Mouse (Mus musculus): ENCODE measurements around the gene Dlx6. TPM values are rescaled to one million over a fixed set of nuclear protein-coding genes. Genes with fewer than 3 reads are reported as not detected.

The Dlx6 gene
- polyA plus RNA-seq, 1 experiment from 2014 or later, result 4.4 TPM

GRCm38 (mm10) chr6:6861086-6861797 lies 1.9 kb upstream of the Dlx6 start:
- H3K4me1 ChIP-seq (replicated peaks), result peaks cover 29% of the 10 kb centered on the region
- WGBS, result under 1% methylated on average over 21 of the region's 21 CpGs
- peak overlapping the region; percentile 34 for H3K4me2 ChIP-seq (replicated peaks)
- H3K27me3 ChIP-seq, result peaks cover 94% of the 10 kb centered on the region
- H3K9me3 ChIP-seq, result no peaks in the 10 kb centered on the region
- H3K4me3 ChIP-seq (replicated peaks), result peak overlapping the region; percentile 30
- peak overlapping the region; percentile 79 for H3K27ac ChIP-seq
- ATAC-seq, result no peak
- H3K9ac ChIP-seq (replicated peaks), result peak overlapping the region; percentile 49
- H3K36me3 ChIP-seq, result no peaks in the 10 kb centered on the region

- Histone ChIP-seq H3K36me3 (no peaks in the 10 kb centered on the region), H3K27me3 (peaks cover 94% of the 10 kb centered on the region), H3K4me3 (replicated peaks) (peak overlapping the region; percentile 47; the same call in 1 of the 2 replicates), H3K9me3 (no peaks in the 10 kb centered on the region), H3K4me1 (replicated peaks) (peaks cover 29% of the 10 kb centered on the region), H3K4me2 (replicated peaks) (peak overlapping the region; percentile 67; the same call in 1 of the 2 replicates), H3K9ac (replicated peaks) (no peak overlapping the region), H3K27ac (peak overlapping the region; percentile 51; the same call in 1 of the 2 replicates)
- ATAC-seq, result no peak
- 3% methylated on average over 11 of the region's 11 CpGs for WGBS
Measured at GRCm38 (mm10) chr6:6861798-6862428, 1.2 kb upstream of the Dlx6 start.

- peaks cover 95% of the 10 kb centered on the region for H3K27me3 ChIP-seq
- H3K4me3 ChIP-seq (replicated peaks), result peak overlapping the region; percentile 47
- 1% methylated on average over 23 of the region's 23 CpGs for WGBS
- peak; percentile 74 for ATAC-seq
- peak overlapping the region; percentile 67 for H3K4me2 ChIP-seq (replicated peaks)
- no peaks in the 10 kb centered on the region for H3K9me3 ChIP-seq
- H3K27ac ChIP-seq, result peak overlapping the region; percentile 51; the same call in 1 of the 2 replicates
- H3K4me1 ChIP-seq (replicated peaks), result peaks cover 29% of the 10 kb centered on the region
- H3K9ac ChIP-seq (replicated peaks), result no peak overlapping the region
- H3K36me3 ChIP-seq, result no peaks in the 10 kb centered on the region
Measured at GRCm38 (mm10) chr6:6862611-6863010, 523 bp upstream of the Dlx6 start.

GRCm38 (mm10) chr6:6863955-6864354 lies 821 bp downstream of the Dlx6 start:
- H3K4me3 ChIP-seq (replicated peaks), result peak overlapping the region; percentile 47
- ATAC-seq, result peak; percentile 37
- peak overlapping the region; percentile 75 for H3K27ac ChIP-seq
- no peaks in the 10 kb centered on the region for H3K36me3 ChIP-seq
- no peaks in the 10 kb centered on the region for H3K9me3 ChIP-seq
- peak overlapping the region; percentile 67 for H3K9ac ChIP-seq (replicated peaks)
- WGBS, result under 1% methylated on average over 20 of the region's 21 CpGs
- H3K27me3 ChIP-seq, result peaks cover 91% of the 10 kb centered on the region
- peak overlapping the region; percentile 67 for H3K4me2 ChIP-seq (replicated peaks)
- H3K4me1 ChIP-seq (replicated peaks), result peaks cover 29% of the 10 kb centered on the region

- under 1% methylated on average over 36 of the region's 36 CpGs for WGBS
- peaks cover 91% of the 10 kb centered on the region for H3K27me3 ChIP-seq
- ATAC-seq, result no peak
- H3K4me2 ChIP-seq (replicated peaks), result peak overlapping the region; percentile 67
- H3K9ac ChIP-seq (replicated peaks), result peak overlapping the region; percentile 67
- H3K36me3 ChIP-seq, result no peaks in the 10 kb centered on the region
- H3K4me1 ChIP-seq (replicated peaks), result peaks cover 29% of the 10 kb centered on the region
- peak overlapping the region; percentile 75 for H3K27ac ChIP-seq
- H3K4me3 ChIP-seq (replicated peaks), result peak overlapping the region; percentile 47
- H3K9me3 ChIP-seq, result no peaks in the 10 kb centered on the region
Measured at GRCm38 (mm10) chr6:6864441-6865440, 1.6 kb downstream of the Dlx6 start.

- no peak for ATAC-seq
- 0% methylated on average over 9 of the region's 9 CpGs for WGBS
- Histone ChIP-seq H3K9me3 (no peaks in the 10 kb centered on the region), H3K36me3 (no peaks in the 10 kb centered on the region), H3K4me1 (replicated peaks) (peaks cover 20% of the 10 kb centered on the region), H3K27me3 (peaks cover 95% of the 10 kb centered on the region), H3K4me2 (replicated peaks) (peak overlapping the region; percentile 26), H3K27ac (peak overlapping the region; percentile 32; the same call in 1 of the 2 replicates), H3K9ac (replicated peaks) (no peak overlapping the region), H3K4me3 (replicated peaks) (peak overlapping the region; percentile 22)
Measured at GRCm38 (mm10) chr6:6867031-6867430, 3.9 kb downstream of the Dlx6 start.

GRCm38 (mm10) chr6:6869041-6869685 lies 6.0 kb downstream of the Dlx6 start:
- H3K27ac ChIP-seq, result no peak overlapping the region; the same call in 1 of the 2 replicates
- peaks cover 2% of the 10 kb centered on the region for H3K4me1 ChIP-seq (replicated peaks)
- no peak overlapping the region for H3K9ac ChIP-seq (replicated peaks)
- H3K9me3 ChIP-seq, result no peaks in the 10 kb centered on the region
- no peak overlapping the region for H3K4me2 ChIP-seq (replicated peaks)
- WGBS, result 3% methylated on average over 13 of the region's 13 CpGs
- peaks cover 95% of the 10 kb centered on the region for H3K27me3 ChIP-seq
- peak overlapping the region; percentile 4; the same call in 1 of the 2 replicates for H3K4me3 ChIP-seq (replicated peaks)
- ATAC-seq, result no peak
- no peaks in the 10 kb centered on the region for H3K36me3 ChIP-seq

- whole genome bisulfite sequencing, result under 1% methylated on average over 11 of the region's 11 CpGs
- Histone ChIP-seq H3K9me3 (no peaks in the 10 kb centered on the region), H3K36me3 (no peaks in the 10 kb centered on the region), H3K27me3 (peaks cover 96% of the 10 kb centered on the region), H3K27ac (0 out of 2 replicates have a peak overlapping the region, but pooled peaks have one; percentile 4), H3K4me1 (replicated peaks) (peaks cover 5% of the 10 kb centered on the region; the same call in 1 of the 2 replicates), H3K9ac (replicated peaks) (no peak overlapping the region), H3K4me2 (replicated peaks) (no peak overlapping the region), H3K4me3 (replicated peaks) (peak overlapping the region; percentile 20; the same call in 1 of the 2 replicates)
- ATAC-seq, result peak; percentile 43; the same call in 1 of the 2 replicates
Measured at GRCm38 (mm10) chr6:6869961-6870800, 7.0 kb downstream of the Dlx6 start.

- Histone ChIP-seq H3K27me3 (peaks cover 96% of the 10 kb centered on the region), H3K9me3 (no peaks in the 10 kb centered on the region), H3K4me3 (replicated peaks) (peak overlapping the region; percentile 20), H3K9ac (replicated peaks) (no peak overlapping the region), H3K4me1 (replicated peaks) (peaks cover 5% of the 10 kb centered on the region; the same call in 1 of the 2 replicates), H3K4me2 (replicated peaks) (no peak overlapping the region), H3K27ac (0 out of 2 replicates have a peak overlapping the region, but pooled peaks have one; percentile 47), H3K36me3 (no peaks in the 10 kb centered on the region)
- under 1% methylated on average over 7 of the region's 7 CpGs for WGBS
- no peak for ATAC-seq
Measured at GRCm38 (mm10) chr6:6870876-6871420, 7.8 kb downstream of the Dlx6 start.

- Histone ChIP-seq H3K4me1 (replicated peaks) (peaks cover 5% of the 10 kb centered on the region; the same call in 1 of the 2 replicates), H3K4me2 (replicated peaks) (no peak overlapping the region), H3K27ac (no peak overlapping the region), H3K4me3 (replicated peaks) (no peak overlapping the region), H3K36me3 (no peaks in the 10 kb centered on the region), H3K9ac (replicated peaks) (no peak overlapping the region), H3K9me3 (no peaks in the 10 kb centered on the region), H3K27me3 (peaks cover 96% of the 10 kb centered on the region)
- 3% methylated on average over 5 of the region's 5 CpGs for WGBS
- ATAC-seq, result no peak
Measured at GRCm38 (mm10) chr6:6871692-6872091, 8.6 kb downstream of the Dlx6 start.

Data from midbrain, embryonic 13.5 days (tissue).